Mouse (Mus musculus) midbrain, embryonic 13.5 days (tissue): ENCODE data around the gene Smndc1. TPM values are rescaled to one million over a fixed set of nuclear protein-coding genes. Genes with fewer than 3 reads are reported as not detected.
A peak's percentile ranks its signal among the peaks of the same experiment; 100 is the strongest.

Source experiments
- ATAC-seq: fragments of 200-750 bp; cut with Nextera tagmentation; 2 replicates; pipeline ENCODE4 v1.8.0; 2017; ENCODE audit warnings: mild to moderate bottlenecking, moderate TSS enrichment, moderate library complexity
- H3K27ac ChIP-seq: fragments of 300-500 bp; sonication (generic); 2 replicates; pipeline ENCODE4 v1.5.1; 2015; ENCODE audit warnings: inconsistent platforms, mild to moderate bottlenecking, moderate library complexity
- H3K27me3 ChIP-seq: fragments of 300-500 bp; sonication (generic); 2 replicates; pipeline ENCODE4 v1.6.1; 2015; ENCODE audit warnings: mild to moderate bottlenecking, inconsistent platforms
- H3K36me3 ChIP-seq: fragments of 300-500 bp; sonication (generic); 2 replicates; pipeline ENCODE4 v1.6.1; 2015; ENCODE audit warnings: mild to moderate bottlenecking, inconsistent platforms
- H3K4me1 ChIP-seq: fragments of 300-500 bp; sonication (generic); replicated peaks from 2 replicates; pipeline ENCODE4 v1.6.1; 2015; ENCODE audit warnings: inconsistent platforms
- H3K4me2 ChIP-seq: fragments of 300-500 bp; sonication (generic); replicated peaks from 2 replicates; pipeline ENCODE4 v1.6.1; 2015; ENCODE audit warnings: moderate library complexity, mild to moderate bottlenecking, inconsistent platforms
- H3K4me3 ChIP-seq: fragments of 300-500 bp; sonication (generic); replicated peaks from 2 replicates; pipeline ENCODE4 v1.5.1; 2015; ENCODE audit warnings: mild to moderate bottlenecking, inconsistent platforms
- H3K9ac ChIP-seq: fragments of 300-500 bp; sonication (generic); replicated peaks from 2 replicates; pipeline ENCODE4 v1.6.1; 2015; ENCODE audit warnings: mild to moderate bottlenecking, inconsistent platforms
- H3K9me3 ChIP-seq: fragments of 300-500 bp; sonication (generic); 2 replicates; pipeline ENCODE4 v1.6.1; 2016; ENCODE audit warnings: mild to moderate bottlenecking, inconsistent platforms
- WGBS: fragments of 180-500 bp; shearing (Covaris S2); methylation state at CpG from one replicate; pipeline ENCODE4 v1.1.7; 2015; 5-methylcytosine and 5-hydroxymethylcytosine counted together
- polyA plus RNA-seq: library from polyadenylated mRNA; unstranded; fragments of >200 nt; fragmentation: Nextera tagmentation; extraction: Ambion mirVana; gene quantifications from 2 replicates; pipeline ENCODE4 v1.2.1, GENCODE M21; 2015

Gene Smndc1
- polyA plus RNA-seq, 1 experiment from 2014 or later, result 42.6 TPM

DNA sequence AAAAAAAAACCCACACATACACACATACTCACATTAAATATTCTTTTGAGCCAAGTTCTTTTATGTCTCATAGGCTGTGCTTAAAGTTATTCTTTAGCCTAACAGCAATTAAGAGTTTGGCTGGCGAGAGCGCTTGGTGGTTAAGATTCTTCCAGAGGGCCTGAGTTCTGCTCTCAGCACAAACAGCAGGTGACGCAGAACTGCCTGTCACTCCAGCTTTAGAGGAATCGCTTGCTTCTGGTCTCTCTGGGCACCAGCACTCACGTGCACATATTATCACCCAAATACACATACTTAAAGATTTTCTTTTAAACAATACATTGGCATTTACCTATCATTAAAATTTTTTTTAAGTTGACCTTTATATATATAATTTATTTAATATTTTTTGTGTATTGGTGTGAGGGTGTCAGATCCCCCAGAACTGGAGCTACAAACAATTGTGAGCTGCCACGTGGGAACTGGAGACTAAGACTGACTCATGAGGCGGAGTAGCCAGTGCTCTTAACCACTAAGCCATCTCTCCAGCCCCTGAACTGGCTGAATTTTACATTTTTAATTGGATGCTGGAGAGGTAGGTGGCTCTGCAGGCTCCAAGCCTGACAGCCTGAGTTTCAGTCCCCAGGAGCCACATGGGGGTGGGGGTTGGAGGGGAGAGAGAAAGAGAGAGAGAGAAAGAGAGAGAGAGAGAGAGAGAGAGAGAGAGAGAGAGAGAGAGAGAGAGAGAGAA is 35.9 kb downstream of the Smndc1 start:
- no peak overlapping the region for H3K27ac ChIP-seq
- H3K9ac ChIP-seq, result no peak overlapping the region
- H3K27me3 ChIP-seq, result no peaks in the 10 kb centered on the region
- H3K36me3 ChIP-seq, result peaks cover 22% of the 10 kb centered on the region
- H3K9me3 ChIP-seq, result no peaks in the 10 kb centered on the region
- no peak for ATAC-seq
- no peak overlapping the region for H3K4me3 ChIP-seq
- H3K4me1 ChIP-seq, result peaks cover 14% of the 10 kb centered on the region
- H3K4me2 ChIP-seq, result no peak overlapping the region
- 72% methylated on average over 7 of the region's 7 CpGs for WGBS

DNA sequence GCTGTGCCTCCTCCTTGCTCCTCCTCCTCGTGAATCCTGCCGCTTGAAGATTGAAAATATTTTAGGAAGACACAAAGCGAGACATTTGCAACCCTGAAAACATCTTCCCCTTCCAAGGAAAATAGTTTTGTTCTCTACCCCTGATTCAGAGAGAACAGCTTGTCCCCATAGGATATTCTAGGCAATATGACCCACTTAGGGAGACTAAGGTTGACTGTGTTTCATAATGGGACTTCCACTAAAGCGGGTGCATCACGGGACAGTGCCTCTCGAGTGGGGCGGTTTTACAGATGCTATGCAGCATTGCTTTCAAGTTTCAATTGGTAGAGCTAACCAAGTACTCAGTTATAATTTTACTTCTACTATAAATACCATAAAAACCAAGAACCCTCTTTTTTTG is 36.5 kb downstream of the Smndc1 start:
- H3K9me3 ChIP-seq, result no peaks in the 10 kb centered on the region
- H3K27me3 ChIP-seq, result no peaks in the 10 kb centered on the region
- H3K9ac ChIP-seq, result no peak overlapping the region
- peaks cover 10% of the 10 kb centered on the region; the same call in 1 of the 2 replicates for H3K4me1 ChIP-seq
- H3K27ac ChIP-seq, result no peak overlapping the region
- peaks cover 22% of the 10 kb centered on the region for H3K36me3 ChIP-seq
- no peak overlapping the region for H3K4me3 ChIP-seq
- no peak for ATAC-seq
- 90% methylated on average over 7 of the region's 7 CpGs for WGBS
- no peak overlapping the region for H3K4me2 ChIP-seq

DNA sequence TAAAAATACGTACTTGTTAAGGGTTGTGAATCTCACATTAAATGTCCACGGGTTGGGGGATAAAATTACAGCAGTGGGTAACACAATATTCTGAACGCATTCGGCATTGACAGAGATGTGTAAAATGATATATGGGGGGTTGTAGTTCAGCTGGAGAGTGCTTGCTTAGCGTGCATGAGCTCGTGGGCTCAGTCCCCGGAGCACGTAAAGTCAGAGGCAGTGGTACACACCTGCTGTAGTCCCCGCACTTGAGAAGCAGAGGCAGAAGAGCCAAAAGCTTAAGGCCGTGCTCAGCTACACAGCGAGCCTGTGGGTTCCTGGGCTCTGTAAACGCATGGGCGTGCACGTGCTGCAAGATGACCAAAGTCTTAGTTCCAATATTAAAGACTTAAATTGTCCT is 44.6 kb downstream of the Smndc1 start:
- Histone ChIP-seq H3K36me3 (peaks cover 10% of the 10 kb centered on the region), H3K9ac (no peak overlapping the region), H3K27me3 (no peaks in the 10 kb centered on the region), H3K4me2 (no peak overlapping the region), H3K9me3 (no peaks in the 10 kb centered on the region), H3K4me3 (no peak overlapping the region), H3K4me1 (peaks cover 22% of the 10 kb centered on the region), H3K27ac (no peak overlapping the region)
- ATAC-seq, result no peak
- 88% methylated on average over 14 of the region's 14 CpGs for WGBS

DNA sequence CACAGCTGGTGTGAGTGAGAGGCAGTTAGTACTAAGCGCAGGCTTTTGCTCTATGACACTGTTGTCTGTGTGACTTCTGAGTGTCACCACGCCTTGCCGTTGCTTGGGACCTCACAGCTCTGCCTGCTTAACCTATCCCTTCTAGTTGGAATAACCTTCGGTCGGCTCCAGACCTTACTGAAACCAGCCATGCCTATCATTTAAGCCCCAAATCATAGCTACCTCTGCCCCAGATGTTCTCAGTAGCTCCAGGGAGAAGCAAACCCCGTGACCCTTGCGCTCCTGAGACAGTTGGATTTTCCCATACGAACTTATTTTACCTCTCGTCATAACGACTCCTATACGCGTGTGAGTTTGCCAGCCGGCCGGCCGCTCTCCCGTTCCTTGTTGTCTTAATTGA is 46.3 kb downstream of the Smndc1 start:
- H3K36me3 ChIP-seq, result peaks cover 8% of the 10 kb centered on the region
- ATAC-seq, result no peak
- H3K27ac ChIP-seq, result no peak overlapping the region

DNA sequence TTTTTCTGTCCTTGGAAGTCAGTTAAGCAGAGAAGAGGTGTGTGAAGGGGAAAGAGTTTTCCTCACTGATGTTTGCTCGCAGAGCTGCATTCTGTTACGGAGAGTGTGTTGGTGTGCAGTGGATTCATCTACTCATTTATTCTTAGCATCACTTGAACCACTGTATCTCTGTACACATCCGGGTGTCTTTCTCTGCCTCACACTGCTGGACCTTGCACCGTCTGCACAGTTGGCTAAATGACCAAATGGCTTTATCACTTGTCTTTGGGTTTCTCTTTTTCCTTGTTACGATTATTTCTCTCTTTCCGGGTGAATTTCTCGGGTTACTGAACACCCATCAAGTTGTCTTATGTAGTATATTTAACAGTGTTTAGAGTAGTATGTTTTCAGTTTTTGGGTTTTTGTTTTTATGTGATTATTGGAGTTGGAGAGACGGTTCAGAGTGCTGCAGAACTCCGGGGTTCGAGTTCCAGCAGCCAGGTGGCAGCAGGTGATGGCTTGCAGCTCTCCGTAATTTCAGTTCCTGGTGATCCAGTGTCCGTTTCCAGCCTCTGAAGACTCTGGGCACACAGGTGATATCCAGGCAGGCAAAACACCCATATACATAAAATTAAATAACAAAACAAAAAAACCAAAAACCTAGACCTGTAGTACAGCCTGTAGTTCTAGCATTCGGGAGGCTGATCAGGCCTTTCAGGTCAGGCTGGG is 47.0 kb downstream of the Smndc1 start:
- H3K4me1 ChIP-seq, result peaks cover 31% of the 10 kb centered on the region
- H3K27me3 ChIP-seq, result no peaks in the 10 kb centered on the region
- no peak overlapping the region for H3K4me3 ChIP-seq
- H3K36me3 ChIP-seq, result peaks cover 12% of the 10 kb centered on the region
- 94% methylated on average over 13 of the region's 13 CpGs for WGBS
- H3K9me3 ChIP-seq, result no peaks in the 10 kb centered on the region
- no peak overlapping the region for H3K27ac ChIP-seq
- no peak overlapping the region for H3K9ac ChIP-seq
- no peak overlapping the region for H3K4me2 ChIP-seq
- no peak for ATAC-seq

More for the DNA sequence above, 46.3 kb downstream of the Smndc1 start:
- no peaks in the 10 kb centered on the region for H3K9me3 ChIP-seq
- H3K9ac ChIP-seq, result no peak overlapping the region
- H3K4me1 ChIP-seq, result peaks cover 31% of the 10 kb centered on the region
- WGBS, result 81% methylated on average over 16 of the region's 16 CpGs
- H3K27me3 ChIP-seq, result no peaks in the 10 kb centered on the region
- H3K4me2 ChIP-seq, result no peak overlapping the region
- H3K4me3 ChIP-seq, result no peak overlapping the region

DNA sequence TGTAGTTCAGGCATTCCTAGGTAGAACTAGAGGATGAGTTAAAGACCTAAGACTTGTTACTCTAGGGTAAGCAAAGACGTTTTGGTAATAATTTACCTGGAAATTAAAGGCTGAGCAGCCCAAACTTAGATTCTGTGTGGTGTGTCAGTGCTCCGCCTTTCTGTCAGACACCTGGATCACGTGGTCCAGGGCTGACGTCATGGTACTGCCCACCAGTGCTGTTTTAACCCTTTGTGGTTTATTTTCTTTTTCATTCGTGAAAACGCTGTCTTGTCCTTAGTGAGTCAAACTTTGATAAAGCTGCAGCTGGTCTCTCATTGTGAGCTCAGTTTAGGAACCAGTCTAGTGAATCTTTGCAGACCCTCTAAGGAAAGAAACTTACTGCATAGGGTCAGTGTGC is 50.0 kb downstream of the Smndc1 start:
- Histone ChIP-seq H3K36me3 (peaks cover 25% of the 10 kb centered on the region), H3K27me3 (no peaks in the 10 kb centered on the region), H3K9ac (no peak overlapping the region), H3K27ac (no peak overlapping the region), H3K9me3 (0 out of 2 replicates have a peak, but pooled peaks cover 4% of the 10 kb centered on the region), H3K4me1 (peaks cover 30% of the 10 kb centered on the region), H3K4me3 (no peak overlapping the region), H3K4me2 (no peak overlapping the region)
- ATAC-seq, result no peak
- WGBS, result 29% methylated on average over 6 of the region's 6 CpGs

DNA sequence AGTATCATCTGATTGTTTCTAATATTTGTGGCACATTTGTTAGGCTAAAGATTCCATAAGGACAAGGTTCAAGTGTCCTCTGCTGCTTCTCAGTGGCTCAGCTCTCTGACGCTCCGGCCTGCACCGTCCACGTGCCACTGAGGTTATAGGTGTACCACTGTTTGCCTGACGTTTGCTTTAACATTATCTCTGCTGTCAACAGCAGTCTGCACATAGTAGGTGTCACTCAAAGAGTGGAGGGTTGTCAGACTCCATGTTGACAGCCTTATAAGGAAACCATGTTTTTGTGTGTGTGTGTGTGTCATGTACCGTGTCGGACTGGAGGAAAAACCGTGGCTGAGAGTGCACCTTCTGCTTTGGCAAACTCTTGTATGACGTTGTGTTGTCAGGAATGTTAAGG is 55.1 kb downstream of the Smndc1 start:
- no peak overlapping the region for H3K4me3 ChIP-seq
- H3K9ac ChIP-seq, result no peak overlapping the region
- H3K4me2 ChIP-seq, result no peak overlapping the region
- peaks cover 52% of the 10 kb centered on the region for H3K36me3 ChIP-seq
- ATAC-seq, result no peak
- peaks cover 15% of the 10 kb centered on the region for H3K4me1 ChIP-seq
- no peaks in the 10 kb centered on the region for H3K27me3 ChIP-seq
- no peak overlapping the region for H3K27ac ChIP-seq
- H3K9me3 ChIP-seq, result 0 out of 2 replicates have a peak, but pooled peaks cover 6% of the 10 kb centered on the region
- WGBS, result 94% methylated on average over 9 of the region's 9 CpGs

DNA sequence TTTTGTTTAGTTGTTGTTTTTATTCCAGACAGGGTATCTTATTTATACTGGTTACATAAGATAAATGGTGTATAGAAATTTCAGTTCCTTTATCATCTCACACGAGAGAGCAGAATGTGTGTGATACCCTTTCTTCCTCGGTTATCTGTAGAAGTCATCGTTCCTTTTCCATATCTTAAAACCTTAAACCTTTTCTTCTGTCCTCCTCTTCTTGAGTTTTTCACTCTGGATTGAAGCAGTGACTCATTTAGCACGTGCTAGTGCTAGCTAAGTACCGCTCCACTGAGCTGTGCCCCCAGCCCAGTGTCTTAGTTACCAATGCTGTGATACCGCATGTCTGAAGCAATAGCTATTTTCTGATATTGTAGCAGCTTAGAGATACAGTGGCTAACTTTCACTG is 56.6 kb downstream of the Smndc1 start:
- Histone ChIP-seq H3K9ac (no peak overlapping the region), H3K4me1 (peaks cover 17% of the 10 kb centered on the region), H3K4me2 (no peak overlapping the region), H3K27me3 (no peaks in the 10 kb centered on the region), H3K9me3 (0 out of 2 replicates have a peak, but pooled peaks cover 6% of the 10 kb centered on the region), H3K27ac (no peak overlapping the region), H3K4me3 (no peak overlapping the region), H3K36me3 (peaks cover 50% of the 10 kb centered on the region)
- no peak for ATAC-seq
- WGBS, result 95% methylated on average over 6 of the region's 6 CpGs

DNA sequence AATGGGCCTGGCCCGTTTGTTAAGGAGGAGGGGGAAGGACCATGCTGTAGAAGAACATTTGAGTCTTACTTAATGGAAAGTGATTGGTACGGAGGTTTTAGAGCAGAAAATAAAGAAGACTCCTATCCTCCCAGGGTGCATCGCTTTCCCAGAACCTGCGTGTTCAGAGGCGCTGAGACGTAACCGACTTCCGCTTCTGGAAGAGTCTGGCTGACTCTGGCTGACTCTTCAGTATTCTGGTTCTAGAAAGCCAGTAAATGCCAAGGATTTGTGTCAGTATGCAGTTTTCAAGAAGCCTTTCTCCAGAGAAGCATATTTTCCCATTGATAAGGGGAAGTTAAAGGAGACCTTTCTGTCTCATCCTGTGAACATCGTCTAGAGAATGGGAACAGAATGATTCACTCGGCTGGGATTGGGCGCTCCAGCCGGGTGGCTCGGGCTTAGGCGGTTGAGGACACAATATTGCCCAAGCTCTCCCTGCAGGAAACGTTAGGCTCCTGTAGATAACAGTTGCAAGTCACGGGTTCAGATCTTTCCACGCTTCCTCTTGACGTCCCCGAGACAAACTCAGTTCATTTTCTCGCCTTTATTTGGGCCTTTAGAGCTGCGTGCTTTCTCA is 58.4 kb downstream of the Smndc1 start:
- WGBS, result 92% methylated on average over 21 of the region's 21 CpGs

DNA sequence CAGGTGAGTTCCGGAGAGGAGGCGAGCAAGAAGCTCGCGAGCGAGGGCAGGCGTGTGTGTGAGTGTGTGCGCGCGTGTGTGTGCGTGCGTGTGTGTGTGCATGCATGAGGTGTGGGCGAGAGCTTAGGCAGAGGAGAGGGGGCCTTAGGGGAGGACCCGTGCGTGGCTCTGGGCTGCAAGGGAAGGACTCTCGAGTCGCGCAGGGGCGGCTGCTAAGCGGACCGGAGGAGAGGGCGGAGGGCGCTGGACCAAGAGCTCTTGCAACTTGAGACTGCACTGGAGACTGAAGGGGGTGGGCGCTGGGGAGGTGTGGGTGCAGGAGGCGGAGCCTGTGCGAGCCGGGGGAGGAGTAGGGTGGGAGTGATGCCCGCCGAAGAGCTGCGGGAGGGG is 60.4 kb downstream of the Smndc1 start:
- WGBS, result under 1% methylated on average over 29 of the region's 29 CpGs
- Histone ChIP-seq H3K36me3 (peaks cover 25% of the 10 kb centered on the region), H3K4me3 (peak overlapping the region; percentile 85), H3K27me3 (no peaks in the 10 kb centered on the region), H3K9me3 (0 out of 2 replicates have a peak, but pooled peaks cover 2% of the 10 kb centered on the region), H3K4me2 (peak overlapping the region; percentile 99), H3K27ac (peak overlapping the region; percentile 68), H3K4me1 (peaks cover 42% of the 10 kb centered on the region), H3K9ac (peak overlapping the region; percentile 78)
- ATAC-seq, result peak; percentile 79

More for the DNA sequence above, 58.4 kb downstream of the Smndc1 start:
- Histone ChIP-seq H3K4me2 (no peak overlapping the region), H3K27ac (no peak overlapping the region), H3K9me3 (0 out of 2 replicates have a peak, but pooled peaks cover 3% of the 10 kb centered on the region), H3K36me3 (peaks cover 35% of the 10 kb centered on the region), H3K4me1 (peaks cover 26% of the 10 kb centered on the region), H3K4me3 (no peak overlapping the region), H3K27me3 (no peaks in the 10 kb centered on the region), H3K9ac (no peak overlapping the region)
- no peak for ATAC-seq
